Mouse (Mus musculus) lung, postnatal 4 days (tissue): Measurements from ENCODE around the gene Wif1.

Experiments
- DNase-seq, 2 experiments: peaks; one replicate each; pipeline ENCODE4 v3.0.0; 2021

Wif1 gene

GRCm38 (mm10) chr10:121080500-121080899, 46.7 kb downstream of the Wif1 start:
- no peak for DNase-seq

- DNase-seq: no peak
Measured at GRCm38 (mm10) chr10:121082881-121083280, 49.1 kb downstream of the Wif1 start.

GRCm38 (mm10) chr10:121083512-121083911, 49.8 kb downstream of the Wif1 start:
- no peak for DNase-seq

GRCm38 (mm10) chr10:121088679-121089078, 54.9 kb downstream of the Wif1 start:
- DNase-seq: no peak

- no peak for DNase-seq
Measured at GRCm38 (mm10) chr10:121089312-121089711, 55.6 kb downstream of the Wif1 start.

- DNase-seq: no peak
Measured at GRCm38 (mm10) chr10:121090006-121090405, 56.2 kb downstream of the Wif1 start.

GRCm38 (mm10) chr10:121095948-121096347, 62.2 kb downstream of the Wif1 start:
- DNase-seq: peak; percentile 29 to 69

GRCm38 (mm10) chr10:121098263-121098662, 64.5 kb downstream of the Wif1 start:
- DNase-seq: peak; percentile 49 to 72

- no peak for DNase-seq
Measured at GRCm38 (mm10) chr10:121099658-121100057, 65.9 kb downstream of the Wif1 start.

- DNase-seq: no peak
Measured at GRCm38 (mm10) chr10:121116115-121116514, 82.4 kb downstream of the Wif1 start.

GRCm38 (mm10) chr10:121116636-121117035, 82.9 kb downstream of the Wif1 start:
- DNase-seq: no peak

GRCm38 (mm10) chr10:121120751-121121150, 87.0 kb downstream of the Wif1 start:
- no peak for DNase-seq

- DNase-seq: peak in 1 of 2 experiments; percentile 28
Measured at GRCm38 (mm10) chr10:121124481-121124880, 90.7 kb downstream of the Wif1 start.

- peak; percentile 50 to 67 for DNase-seq
Measured at GRCm38 (mm10) chr10:121129000-121129925, 95.5 kb downstream of the Wif1 start.
